Mouse (Mus musculus) erythroblast, embryonic 14.5 days (primary cell): ENCODE measurements around the gene Amph. TPM values are rescaled to one million over a fixed set of nuclear protein-coding genes. Genes with fewer than 3 reads are reported as not detected.

Experiments used
- H3K27me3 ChIP-seq: 2 replicates; pipeline ENCODE4 v1.6.1; 2012; ENCODE audit warnings: inconsistent platforms; ENCODE audit not compliant: control insufficient read depth
- H3K36me3 ChIP-seq: 2 replicates; pipeline ENCODE4 v1.6.1; 2012; ENCODE audit warnings: mild to moderate bottlenecking, inconsistent platforms; ENCODE audit not compliant: control insufficient read depth
- H3K4me1 ChIP-seq: 2 replicates; pipeline ENCODE4 v1.6.1; 2012; ENCODE audit warnings: inconsistent platforms; ENCODE audit not compliant: control insufficient read depth
- H3K4me3 ChIP-seq: replicated peaks from 2 replicates; pipeline ENCODE3; 2012; ENCODE audit warnings: moderate library complexity, mild to moderate bottlenecking, inconsistent platforms
- H3K9me3 ChIP-seq: 2 replicates; pipeline ENCODE4 v1.6.1; 2012; ENCODE audit warnings: low read length, inconsistent platforms, mixed read lengths; ENCODE audit not compliant: control insufficient read depth
- GATA1 ChIP-seq: IDR thresholded peaks from 2 replicates; pipeline ENCODE4 v1.6.1; 2012; ENCODE audit warnings: low read length, inconsistent platforms, mixed read lengths
- TAL1 ChIP-seq: IDR thresholded peaks from 3 replicates; pipeline ENCODE4 v1.6.1; 2012; ENCODE audit warnings: low read length, inconsistent platforms, mixed read lengths
- polyA plus RNA-seq: library from polyadenylated mRNA; stranded (reverse); fragments of >175 nt; gene quantifications from 2 replicates; pipeline ENCODE4 v1.2.3, GENCODE M21; 2012

Amph gene
- polyA plus RNA-seq, 1 experiment = not detected

- Histone ChIP-seq H3K36me3 (no peaks in the 10 kb centered on the region), H3K4me3 (no peak overlapping the region), H3K4me1 (no peaks in the 10 kb centered on the region), H3K9me3 (no peaks in the 10 kb centered on the region), H3K27me3 (no peaks in the 10 kb centered on the region)
- TF ChIP-seq TAL1 (no peak), GATA1 (no peak)
These were observed 66.9 kb downstream of the Amph start for GRCm38 (mm10) chr13:19014825-19015375.

GRCm38 (mm10) chr13:19021529-19021928 is 73.5 kb downstream of the Amph start:
- Histone ChIP-seq H3K4me3 (no peak overlapping the region), H3K4me1 (no peaks in the 10 kb centered on the region), H3K36me3 (no peaks in the 10 kb centered on the region), H3K27me3 (no peaks in the 10 kb centered on the region), H3K9me3 (no peaks in the 10 kb centered on the region)
- TF ChIP-seq GATA1 = no peak
- TF ChIP-seq TAL1 = no peak

GRCm38 (mm10) chr13:19022310-19022709 is 74.3 kb downstream of the Amph start:
- H3K27me3 ChIP-seq = no peaks in the 10 kb centered on the region
- no peak overlapping the region for H3K4me3 ChIP-seq
- H3K4me1 ChIP-seq = no peaks in the 10 kb centered on the region
- H3K9me3 ChIP-seq = no peaks in the 10 kb centered on the region
- H3K36me3 ChIP-seq = no peaks in the 10 kb centered on the region
- no peak for TF ChIP-seq GATA1
- no peak for TF ChIP-seq TAL1

- H3K4me3 ChIP-seq = no peak overlapping the region
- no peaks in the 10 kb centered on the region for H3K4me1 ChIP-seq
- no peak for TF ChIP-seq TAL1
- no peak for TF ChIP-seq GATA1
- no peaks in the 10 kb centered on the region for H3K27me3 ChIP-seq
- no peaks in the 10 kb centered on the region for H3K36me3 ChIP-seq
- H3K9me3 ChIP-seq = no peaks in the 10 kb centered on the region
These were observed 77.2 kb downstream of the Amph start for GRCm38 (mm10) chr13:19025091-19025688.

GRCm38 (mm10) chr13:19025906-19026305 is 77.9 kb downstream of the Amph start:
- Histone ChIP-seq H3K4me1 (no peaks in the 10 kb centered on the region), H3K9me3 (no peaks in the 10 kb centered on the region), H3K36me3 (no peaks in the 10 kb centered on the region), H3K4me3 (no peak overlapping the region), H3K27me3 (no peaks in the 10 kb centered on the region)
- TF ChIP-seq TAL1 (no peak), GATA1 (no peak)

- no peaks in the 10 kb centered on the region for H3K4me1 ChIP-seq
- H3K27me3 ChIP-seq = no peaks in the 10 kb centered on the region
- no peak for TF ChIP-seq GATA1
- TF ChIP-seq TAL1 = no peak
- no peak overlapping the region for H3K4me3 ChIP-seq
- no peaks in the 10 kb centered on the region for H3K36me3 ChIP-seq
- H3K9me3 ChIP-seq = no peaks in the 10 kb centered on the region
These were observed 78.9 kb downstream of the Amph start for GRCm38 (mm10) chr13:19026923-19027322.

GRCm38 (mm10) chr13:19027766-19028350 is 79.9 kb downstream of the Amph start:
- H3K9me3 ChIP-seq = no peaks in the 10 kb centered on the region
- H3K27me3 ChIP-seq = no peaks in the 10 kb centered on the region
- no peaks in the 10 kb centered on the region for H3K4me1 ChIP-seq
- no peaks in the 10 kb centered on the region for H3K36me3 ChIP-seq
- no peak overlapping the region for H3K4me3 ChIP-seq
- TF ChIP-seq TAL1 (no peak), GATA1 (no peak)

- TF ChIP-seq GATA1 (no peak), TAL1 (no peak)
- H3K4me3 ChIP-seq = no peak overlapping the region
- no peaks in the 10 kb centered on the region for H3K27me3 ChIP-seq
- H3K9me3 ChIP-seq = no peaks in the 10 kb centered on the region
- H3K4me1 ChIP-seq = no peaks in the 10 kb centered on the region
- no peaks in the 10 kb centered on the region for H3K36me3 ChIP-seq
These were observed 84.1 kb downstream of the Amph start for GRCm38 (mm10) chr13:19031916-19032688.

GRCm38 (mm10) chr13:19052090-19052489 is 104.1 kb downstream of the Amph start:
- no peaks in the 10 kb centered on the region for H3K27me3 ChIP-seq
- H3K4me1 ChIP-seq = no peaks in the 10 kb centered on the region
- no peaks in the 10 kb centered on the region for H3K9me3 ChIP-seq
- TF ChIP-seq TAL1 = no peak
- TF ChIP-seq GATA1 = no peak
- H3K36me3 ChIP-seq = no peaks in the 10 kb centered on the region
- H3K4me3 ChIP-seq = no peak overlapping the region
